Mouse (Mus musculus): ENCODE results near the gene Lactbl1. TPM values are rescaled to one million over a fixed set of nuclear protein-coding genes. Genes with fewer than 3 reads are reported as not detected.

Lactbl1 gene
- polyA plus RNA-seq, 1 experiment from 2014 or later: not detected

DNA sequence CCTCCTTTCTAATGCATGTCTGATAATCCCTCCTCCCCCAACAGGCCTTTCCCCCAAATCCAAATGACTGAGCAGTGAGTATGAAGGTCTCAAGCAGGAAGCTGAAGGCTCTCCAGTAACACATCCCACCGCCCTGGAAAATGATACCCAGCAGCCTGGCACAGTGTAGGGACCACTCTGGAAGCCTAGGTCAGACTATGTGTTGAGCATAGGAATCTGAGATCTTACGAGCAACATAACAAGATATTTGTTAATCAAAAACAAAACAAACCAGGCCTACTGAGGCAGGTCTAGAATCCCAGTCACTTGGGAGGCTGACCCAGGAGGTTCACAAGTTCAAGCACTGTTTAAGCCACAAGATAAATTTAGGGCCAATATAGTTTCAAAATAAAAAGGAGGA is 21.9 kb upstream of the Lactbl1 start:
- no peak overlapping the region for H3K9ac ChIP-seq (ENCODE audit: low read length)
- 90% methylated on average over 2 of the region's 2 CpGs for WGBS

DNA sequence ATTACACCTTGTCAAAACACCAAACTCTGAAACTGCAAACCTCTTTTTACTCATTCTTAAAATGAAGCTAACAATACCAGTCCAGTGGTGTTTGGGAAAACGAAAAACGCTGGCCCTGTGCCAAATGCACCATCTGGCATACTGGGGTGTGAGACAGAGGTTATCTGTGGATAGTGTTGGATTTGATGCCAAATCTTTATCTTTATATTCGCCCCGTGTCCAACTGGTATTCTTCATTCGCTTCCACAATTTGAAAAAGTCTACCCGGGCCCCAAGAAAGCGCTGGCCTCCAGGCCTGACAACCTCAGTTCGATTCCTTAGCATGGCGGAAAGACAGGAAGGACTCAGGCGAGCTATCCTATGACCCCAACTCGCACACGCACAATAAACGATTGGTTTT is 20.9 kb upstream of the Lactbl1 start:
- DNase-seq (ENCODE audit: low spot score) (peak; percentile 60), ATAC-seq (ENCODE audit: insufficient read depth, low FRiP score, low TSS enrichment) (no peak)
- Histone ChIP-seq H3K4me3 (ENCODE audit: low read depth, low read length) (peak overlapping the region; percentile 100), H3K4me2 (ENCODE audit: low read depth) (peak overlapping the region; percentile 60), H3K27ac (ENCODE audit: low read depth, low read length) (peak overlapping the region; percentile 90), H3K27me3 (ENCODE audit: control insufficient read depth, insufficient read depth, low read length) (no peaks in the 10 kb centered on the region), H3K9me3 (ENCODE audit: control insufficient read depth, low read length) (no peaks in the 10 kb centered on the region), H3K9ac (ENCODE audit: low read length) (peak overlapping the region; percentile 97), H3K4me1 (ENCODE audit: control insufficient read depth, insufficient read depth, low read length) (peaks cover 4% of the 10 kb centered on the region; the same call in 1 of the 2 replicates), H3K36me3 (ENCODE audit: control insufficient read depth, insufficient read depth, low read length) (no peaks in the 10 kb centered on the region)
- 3% methylated on average over 13 of the region's 13 CpGs for WGBS

More for the DNA sequence above, 21.9 kb upstream of the Lactbl1 start:
- Histone ChIP-seq H3K4me3 (ENCODE audit: low read depth, low read length) (peak overlapping the region; percentile 100; the same call in 1 of the 2 replicates), H3K9me3 (ENCODE audit: control insufficient read depth, low read length) (no peaks in the 10 kb centered on the region), H3K27me3 (ENCODE audit: control insufficient read depth, insufficient read depth, low read length) (no peaks in the 10 kb centered on the region), H3K27ac (ENCODE audit: low read depth, low read length) (no peak overlapping the region), H3K4me2 (ENCODE audit: low read depth) (peak overlapping the region; percentile 60), H3K36me3 (ENCODE audit: control insufficient read depth, insufficient read depth, low read length) (no peaks in the 10 kb centered on the region), H3K4me1 (ENCODE audit: control insufficient read depth, insufficient read depth, low read length) (peaks cover 4% of the 10 kb centered on the region; the same call in 1 of the 2 replicates)
- ATAC-seq (ENCODE audit: insufficient read depth, low FRiP score, low TSS enrichment) (no peak), DNase-seq (ENCODE audit: low spot score) (no peak)

DNA sequence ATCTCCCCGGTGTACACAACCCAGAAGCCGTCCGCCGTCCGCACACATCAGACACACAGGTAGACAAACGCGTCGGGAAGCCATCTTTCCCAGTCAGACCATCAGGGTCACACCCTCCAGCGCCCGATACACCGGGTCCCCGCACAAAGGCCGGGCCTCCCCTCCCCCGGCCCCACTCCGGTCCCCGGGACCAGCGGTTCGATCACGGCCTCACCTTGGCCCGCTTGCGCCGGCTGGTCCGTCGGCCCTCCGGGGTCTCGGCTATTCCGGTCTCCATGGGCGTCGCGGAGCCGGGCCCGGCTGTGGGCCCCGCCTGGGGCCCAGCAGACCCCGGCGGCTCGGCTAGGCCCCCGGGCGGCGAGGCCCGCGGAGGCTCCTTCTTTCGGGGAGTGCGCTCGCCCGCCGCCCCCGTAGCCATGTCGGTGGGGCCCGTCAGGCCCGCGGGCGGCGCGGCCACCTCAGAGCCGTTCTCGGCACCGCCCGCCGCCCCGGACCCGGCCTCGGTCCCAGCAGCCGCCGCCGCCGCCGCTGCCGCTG is 20.3 kb upstream of the Lactbl1 start:
- no peaks in the 10 kb centered on the region for H3K9me3 ChIP-seq (ENCODE audit: control insufficient read depth, low read length)
- no peaks in the 10 kb centered on the region for H3K27me3 ChIP-seq (ENCODE audit: control insufficient read depth, insufficient read depth, low read length)
- H3K27ac ChIP-seq (ENCODE audit: low read depth, low read length): peak overlapping the region; percentile 90
- H3K9ac ChIP-seq (ENCODE audit: low read length): peak overlapping the region; percentile 97
- peak overlapping the region; percentile 100 for H3K4me3 ChIP-seq (ENCODE audit: low read depth, low read length)
- WGBS: under 1% methylated on average over 45 of the region's 68 CpGs
- ATAC-seq (ENCODE audit: insufficient read depth, low FRiP score, low TSS enrichment) (peak; percentile 65), DNase-seq (ENCODE audit: low spot score) (peak; percentile 71)
- H3K4me1 ChIP-seq (ENCODE audit: control insufficient read depth, insufficient read depth, low read length): peaks cover 4% of the 10 kb centered on the region; the same call in 1 of the 2 replicates
- H3K36me3 ChIP-seq (ENCODE audit: control insufficient read depth, insufficient read depth, low read length): no peaks in the 10 kb centered on the region
- H3K4me2 ChIP-seq (ENCODE audit: low read depth): peak overlapping the region; percentile 60

DNA sequence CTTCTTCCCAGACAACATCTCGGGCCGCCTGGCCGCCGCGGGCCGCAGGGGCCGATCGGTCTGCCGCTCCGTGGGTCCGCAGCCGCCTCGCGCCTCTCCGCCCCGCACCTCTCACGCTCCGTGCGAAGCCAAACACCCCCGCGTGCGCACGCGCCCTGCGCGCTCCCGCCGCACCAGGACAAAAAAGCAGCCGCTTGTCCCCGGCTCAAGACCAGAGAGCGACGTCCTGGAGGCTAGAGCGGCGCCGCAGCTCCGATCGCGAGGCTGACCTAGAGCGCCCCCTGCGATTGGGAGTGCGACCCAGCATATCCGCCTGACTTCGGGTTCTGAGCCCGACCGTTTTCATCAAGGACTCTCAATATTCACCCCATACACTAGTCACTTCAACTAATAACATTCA is 19.9 kb upstream of the Lactbl1 start, which contains the start of gene Kdm1a:
Gene Kdm1a, minus strand, starts transcription at position 156 of the 400 bp plus-strand sequence.
- Histone ChIP-seq H3K9me3 (ENCODE audit: control insufficient read depth, low read length) (no peaks in the 10 kb centered on the region), H3K4me1 (ENCODE audit: control insufficient read depth, insufficient read depth, low read length) (peaks cover 4% of the 10 kb centered on the region; the same call in 1 of the 2 replicates), H3K4me2 (ENCODE audit: low read depth) (peak within 1 kb of the TSS; percentile 60), H3K36me3 (ENCODE audit: control insufficient read depth, insufficient read depth, low read length) (no peaks in the 10 kb centered on the region), H3K9ac (ENCODE audit: low read length) (peak within 1 kb of the TSS; percentile 97), H3K4me3 (ENCODE audit: low read depth, low read length) (peak within 1 kb of the TSS; percentile 100), H3K27ac (ENCODE audit: low read depth, low read length) (peak within 1 kb of the TSS; percentile 90), H3K27me3 (ENCODE audit: control insufficient read depth, insufficient read depth, low read length) (no peaks in the 10 kb centered on the region)
- ATAC-seq (ENCODE audit: insufficient read depth, low FRiP score, low TSS enrichment) (peak; percentile 88), DNase-seq (ENCODE audit: low spot score) (peak; percentile 98)
- under 1% methylated on average over 45 of the region's 45 CpGs for WGBS

DNA sequence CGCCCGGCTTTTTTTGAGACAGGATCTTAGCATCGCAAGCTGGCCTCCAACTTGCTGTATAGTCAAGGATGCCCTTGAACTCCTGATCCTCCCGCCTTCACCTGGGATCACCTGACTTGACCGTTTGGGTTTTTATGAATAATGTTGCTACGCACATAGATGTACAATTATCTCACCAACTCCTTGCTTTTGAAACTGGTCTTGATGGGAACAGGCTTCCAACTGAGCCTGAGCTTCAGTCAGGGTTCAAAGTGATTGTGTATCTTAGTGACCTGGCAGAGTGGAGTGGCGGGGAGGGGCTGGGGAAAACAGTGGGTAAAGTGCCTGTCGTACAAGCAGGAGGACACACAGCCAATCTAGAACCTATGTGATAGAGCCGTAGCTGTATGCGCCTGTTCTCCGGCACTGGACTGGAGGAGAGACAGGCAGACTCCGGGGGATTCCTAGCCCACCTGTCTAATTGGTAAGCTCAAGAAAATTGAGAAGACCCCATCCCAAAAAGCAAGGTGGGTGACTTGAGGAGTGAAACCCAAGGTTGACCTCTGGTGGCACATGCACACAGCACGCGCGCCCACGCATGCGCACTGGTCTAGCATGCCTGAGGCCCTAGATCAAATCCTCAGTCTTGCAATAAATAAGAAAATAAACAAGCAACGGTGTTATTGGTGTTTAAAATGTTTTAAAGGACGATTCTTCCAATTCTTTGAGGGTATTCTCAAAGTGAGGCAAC is 16.5 kb upstream of the Lactbl1 start:
- WGBS: 91% methylated on average over 19 of the region's 19 CpGs
- H3K4me3 ChIP-seq (ENCODE audit: low read depth, low read length): no peak overlapping the region
- peaks cover 4% of the 10 kb centered on the region; the same call in 1 of the 2 replicates for H3K4me1 ChIP-seq (ENCODE audit: control insufficient read depth, insufficient read depth, low read length)
- H3K9ac ChIP-seq (ENCODE audit: low read length): no peak overlapping the region
- H3K27ac ChIP-seq (ENCODE audit: low read depth, low read length): no peak overlapping the region
- no peaks in the 10 kb centered on the region for H3K36me3 ChIP-seq (ENCODE audit: control insufficient read depth, insufficient read depth, low read length)
- DNase-seq (ENCODE audit: low spot score) (no peak), ATAC-seq (ENCODE audit: insufficient read depth, low FRiP score, low TSS enrichment) (no peak)
- no peak overlapping the region for H3K4me2 ChIP-seq (ENCODE audit: low read depth)
- no peaks in the 10 kb centered on the region for H3K27me3 ChIP-seq (ENCODE audit: control insufficient read depth, insufficient read depth, low read length)
- H3K9me3 ChIP-seq (ENCODE audit: control insufficient read depth, low read length): no peaks in the 10 kb centered on the region

DNA sequence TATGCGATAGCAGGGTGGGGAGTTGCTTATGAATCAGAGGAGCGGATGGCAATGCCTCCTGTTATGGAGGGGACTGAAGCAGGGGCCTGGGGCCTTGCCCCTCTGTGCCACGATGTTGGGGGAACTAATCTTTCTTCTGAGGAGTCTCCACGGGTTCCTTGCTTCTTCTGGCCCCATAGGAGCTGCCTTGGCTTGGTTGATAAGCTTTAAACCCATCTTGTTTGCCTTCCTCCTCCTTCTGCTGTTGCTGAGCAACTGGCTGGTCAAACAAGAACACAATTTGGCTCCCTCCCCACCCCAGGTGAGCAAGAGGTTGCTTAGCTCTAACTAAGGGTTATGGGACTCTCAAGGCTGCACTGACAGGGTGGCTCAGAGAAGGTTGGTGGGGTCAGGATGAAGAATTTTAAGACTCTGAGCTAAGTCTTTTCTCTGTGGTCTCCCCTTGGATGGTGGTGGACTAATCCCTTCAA is 12.0 kb upstream of the Lactbl1 start, which contains the start of gene Tex46:
Gene Tex46, plus strand, starts transcription at position 51 of the 470 bp plus-strand sequence.
- no peak for DNase-seq (ENCODE audit: low spot score)

DNA sequence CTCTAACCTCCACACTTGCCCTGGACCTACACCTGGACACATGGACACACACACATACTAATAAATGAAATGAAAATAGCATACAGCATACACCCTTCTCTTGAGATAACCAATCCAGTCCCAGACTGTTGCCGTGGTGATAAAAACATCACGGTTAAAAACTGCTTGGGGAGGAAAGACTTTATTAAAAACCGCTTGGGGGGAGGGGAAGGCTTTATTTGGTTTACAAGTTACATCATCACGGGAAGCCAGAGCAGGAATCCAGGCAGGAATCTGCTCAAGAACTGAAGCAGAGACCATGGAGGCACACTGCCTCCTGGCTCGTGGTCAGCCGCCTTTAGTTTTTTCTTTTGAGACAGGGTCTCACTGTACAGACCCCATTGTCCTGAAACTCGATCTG is 8.8 kb upstream of the Lactbl1 start:
- WGBS: 81% methylated on average over 7 of the region's 7 CpGs
- H3K36me3 ChIP-seq (ENCODE audit: control insufficient read depth, insufficient read depth, low read length): no peaks in the 10 kb centered on the region
- H3K9me3 ChIP-seq (ENCODE audit: control insufficient read depth, low read length): no peaks in the 10 kb centered on the region
- H3K27me3 ChIP-seq (ENCODE audit: control insufficient read depth, insufficient read depth, low read length): no peaks in the 10 kb centered on the region
- no peak overlapping the region for H3K9ac ChIP-seq (ENCODE audit: low read length)
- no peak overlapping the region for H3K27ac ChIP-seq (ENCODE audit: low read depth, low read length)
- H3K4me2 ChIP-seq (ENCODE audit: low read depth): no peak overlapping the region
- no peaks in the 10 kb centered on the region for H3K4me1 ChIP-seq (ENCODE audit: control insufficient read depth, insufficient read depth, low read length)
- DNase-seq (ENCODE audit: low spot score) (no peak), ATAC-seq (ENCODE audit: insufficient read depth, low FRiP score, low TSS enrichment) (no peak)
- no peak overlapping the region for H3K4me3 ChIP-seq (ENCODE audit: low read depth, low read length)

More for the DNA sequence above, 12.0 kb upstream of the Lactbl1 start, which contains the start of gene Tex46:
- Histone ChIP-seq H3K4me3 (ENCODE audit: low read depth, low read length) (no peak within 1 kb of the TSS), H3K27me3 (ENCODE audit: control insufficient read depth, insufficient read depth, low read length) (no peaks in the 10 kb centered on the region), H3K9ac (ENCODE audit: low read length) (no peak within 1 kb of the TSS), H3K36me3 (ENCODE audit: control insufficient read depth, insufficient read depth, low read length) (no peaks in the 10 kb centered on the region), H3K4me1 (ENCODE audit: control insufficient read depth, insufficient read depth, low read length) (no peaks in the 10 kb centered on the region), H3K4me2 (ENCODE audit: low read depth) (no peak within 1 kb of the TSS), H3K27ac (ENCODE audit: low read depth, low read length) (no peak within 1 kb of the TSS), H3K9me3 (ENCODE audit: control insufficient read depth, low read length) (no peaks in the 10 kb centered on the region)
- WGBS: 65% methylated on average over 4 of the region's 4 CpGs
- no peak for ATAC-seq (ENCODE audit: insufficient read depth, low FRiP score, low TSS enrichment)

DNA sequence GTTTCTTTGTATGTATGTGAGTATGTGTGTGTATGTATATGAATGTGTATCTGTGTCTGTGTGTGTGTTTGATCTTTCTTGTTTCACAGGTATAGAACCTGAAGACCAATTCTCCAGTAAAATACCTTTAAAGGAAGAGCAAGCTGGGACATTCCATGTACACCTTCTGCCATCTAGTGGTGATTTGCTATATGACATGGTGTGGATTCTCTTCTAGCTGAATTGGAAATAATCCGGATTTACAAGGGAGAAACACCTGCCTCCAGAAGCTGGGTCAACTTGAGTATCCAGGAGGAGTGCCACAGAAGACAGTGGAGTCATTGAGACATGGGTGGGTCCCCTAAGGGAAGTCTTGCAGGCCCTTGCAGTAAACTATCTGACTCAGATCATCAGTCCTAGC is 1.1 kb upstream of the Lactbl1 start:
- H3K9ac ChIP-seq (ENCODE audit: low read length): no peak overlapping the region
- ATAC-seq (ENCODE audit: insufficient read depth, low FRiP score, low TSS enrichment) (no peak), DNase-seq (ENCODE audit: low spot score) (peak; percentile 47)
- no peak overlapping the region for H3K4me3 ChIP-seq (ENCODE audit: low read depth, low read length)
- H3K27me3 ChIP-seq (ENCODE audit: control insufficient read depth, insufficient read depth, low read length): no peaks in the 10 kb centered on the region
- H3K36me3 ChIP-seq (ENCODE audit: control insufficient read depth, insufficient read depth, low read length): no peaks in the 10 kb centered on the region
- H3K9me3 ChIP-seq (ENCODE audit: control insufficient read depth, low read length): no peaks in the 10 kb centered on the region
- no peak overlapping the region for H3K27ac ChIP-seq (ENCODE audit: low read depth, low read length)
- no peaks in the 10 kb centered on the region for H3K4me1 ChIP-seq (ENCODE audit: control insufficient read depth, insufficient read depth, low read length)
- no peak overlapping the region for H3K4me2 ChIP-seq (ENCODE audit: low read depth)
- 0% methylated on average over 1 of the region's 1 CpGs for WGBS

All from neural tube, embryonic 11.5 days (tissue).